Mouse (Mus musculus) neural tube, embryonic 12.5 days (tissue): ENCODE results near the gene Il13ra1. TPM values are rescaled to one million over a fixed set of nuclear protein-coding genes. Genes with fewer than 3 reads are reported as not detected.

Source experiments
- ATAC-seq: fragments of 200-750 bp; cut with Nextera tagmentation; 2 replicates; pipeline ENCODE4 v1.8.0; 2017; ENCODE audit warnings: low read depth, mild to moderate bottlenecking, moderate TSS enrichment, moderate library complexity; ENCODE audit not compliant: low FRiP score
- H3K27ac ChIP-seq: fragments of 300-500 bp; sonication (generic); 2 replicates; pipeline ENCODE4 v1.5.1; 2016
- H3K27me3 ChIP-seq: fragments of 300-500 bp; sonication (generic); replicated peaks from 2 replicates; pipeline ENCODE4 v1.6.1; 2016; ENCODE audit warnings: mild to moderate bottlenecking
- H3K36me3 ChIP-seq: fragments of 300-500 bp; sonication (generic); 2 replicates; pipeline ENCODE4 v1.6.1; 2016; ENCODE audit warnings: mild to moderate bottlenecking
- H3K4me1 ChIP-seq: fragments of 300-500 bp; sonication (generic); 2 replicates; pipeline ENCODE4 v1.6.1; 2016
- H3K4me2 ChIP-seq: fragments of 300-500 bp; sonication (generic); replicated peaks from 2 replicates; pipeline ENCODE4 v1.6.1; 2016; ENCODE audit warnings: mild to moderate bottlenecking
- H3K4me3 ChIP-seq: fragments of 300-500 bp; sonication (generic); 2 replicates; pipeline ENCODE4 v1.5.1; 2016
- H3K9ac ChIP-seq: fragments of 300-500 bp; sonication (generic); 2 replicates; pipeline ENCODE4 v1.6.1; 2016; ENCODE audit warnings: mild to moderate bottlenecking
- H3K9me3 ChIP-seq: fragments of 300-500 bp; sonication (generic); 2 replicates; pipeline ENCODE4 v1.6.1; 2016; ENCODE audit warnings: mild to moderate bottlenecking
- WGBS: fragments of 180-500 bp; shearing (Covaris S2); methylation state at CpG from one replicate; pipeline ENCODE4 v1.1.7; 2016; 5-methylcytosine and 5-hydroxymethylcytosine counted together
- polyA plus RNA-seq: library from polyadenylated mRNA; unstranded; fragments of >200 nt; fragmentation: Nextera tagmentation; extraction: Ambion mirVana; gene quantifications from 2 replicates; pipeline ENCODE4 v1.2.1, GENCODE M21; 2016

Gene Il13ra1
- polyA plus RNA-seq: 3.5 and 4.0 TPM in 2 replicates

DNA sequence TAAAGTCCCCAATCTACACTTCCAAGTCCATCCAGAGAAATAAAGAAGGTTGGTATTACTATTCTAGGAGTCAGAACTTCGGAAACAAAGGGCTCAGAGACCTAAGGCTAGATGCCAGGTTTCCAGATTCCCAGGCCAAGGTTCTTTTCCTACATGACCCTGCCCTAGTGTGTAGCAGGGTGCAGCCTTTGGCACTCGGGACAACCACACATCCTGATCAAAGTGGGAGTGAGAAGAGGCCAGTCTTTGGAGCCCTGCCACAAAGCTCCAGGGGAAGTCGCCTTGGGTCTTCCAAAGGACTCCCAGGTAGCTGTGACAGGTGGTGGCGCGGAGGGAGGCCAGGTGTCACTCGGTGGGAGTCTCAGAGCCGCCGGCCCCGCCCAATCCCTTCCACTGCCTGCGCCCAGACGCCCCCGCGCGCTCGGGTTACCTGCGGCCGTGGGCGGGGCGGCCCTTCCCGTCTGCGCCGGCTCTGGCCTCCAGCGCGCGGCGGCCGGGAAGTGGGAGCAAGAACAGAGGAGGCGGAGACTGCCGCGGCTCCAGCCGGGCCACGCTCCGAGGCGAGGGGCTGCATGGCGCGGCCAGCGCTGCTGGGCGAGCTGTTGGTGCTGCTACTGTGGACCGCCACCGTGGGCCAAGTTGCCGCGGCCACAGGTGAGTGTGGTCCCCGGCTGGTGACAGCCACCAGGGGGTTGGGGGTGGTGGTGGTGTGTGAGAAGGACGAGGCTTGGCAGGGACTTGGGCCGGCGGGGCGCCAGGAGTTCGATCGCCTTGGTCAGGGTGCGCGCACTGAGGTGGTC, at the start of gene Il13ra1:
TSS of gene Il13ra1 (plus strand) at position 489 of the 800 bp plus-strand sequence.
- H3K4me2 ChIP-seq: peak within 1 kb of the TSS; percentile 77
- H3K4me1 ChIP-seq: no peaks in the 10 kb centered on the region
- no peaks in the 10 kb centered on the region for H3K36me3 ChIP-seq
- peak; percentile 75 for ATAC-seq
- WGBS: 19% methylated on average over 51 of the region's 51 CpGs
- H3K4me3 ChIP-seq: peak within 1 kb of the TSS; percentile 42
- no peak within 1 kb of the TSS for H3K27ac ChIP-seq
- no peaks in the 10 kb centered on the region for H3K27me3 ChIP-seq
- no peaks in the 10 kb centered on the region for H3K9me3 ChIP-seq
- H3K9ac ChIP-seq: 0 out of 2 replicates have a peak within 1 kb of the TSS, but pooled peaks have one; percentile 42

- Histone ChIP-seq H3K9ac (no peak overlapping the region), H3K27ac (no peak overlapping the region), H3K4me1 (no peaks in the 10 kb centered on the region), H3K9me3 (no peaks in the 10 kb centered on the region), H3K4me2 (no peak overlapping the region), H3K36me3 (no peaks in the 10 kb centered on the region), H3K4me3 (no peak overlapping the region), H3K27me3 (no peaks in the 10 kb centered on the region)
- ATAC-seq: no peak
- WGBS: 77% methylated on average over 2 of the region's 2 CpGs
Observed at GRCm38 (mm10) chrX:36073997-36074396, 37.9 kb upstream of the Il13ra1 start.

GRCm38 (mm10) chrX:36077164-36077563, 34.7 kb upstream of the Il13ra1 start:
- H3K27me3 ChIP-seq: no peaks in the 10 kb centered on the region
- H3K9me3 ChIP-seq: no peaks in the 10 kb centered on the region
- no peak overlapping the region for H3K4me2 ChIP-seq
- no peaks in the 10 kb centered on the region for H3K36me3 ChIP-seq
- H3K4me1 ChIP-seq: no peaks in the 10 kb centered on the region
- H3K9ac ChIP-seq: no peak overlapping the region
- no peak overlapping the region for H3K27ac ChIP-seq
- H3K4me3 ChIP-seq: no peak overlapping the region
- 78% methylated on average over 4 of the region's 4 CpGs for WGBS
- ATAC-seq: no peak

GRCm38 (mm10) chrX:36082917-36083316, 29.0 kb upstream of the Il13ra1 start:
- Histone ChIP-seq H3K9ac (no peak overlapping the region), H3K4me2 (no peak overlapping the region), H3K9me3 (no peaks in the 10 kb centered on the region), H3K36me3 (no peaks in the 10 kb centered on the region), H3K4me3 (no peak overlapping the region), H3K27me3 (no peaks in the 10 kb centered on the region), H3K27ac (no peak overlapping the region), H3K4me1 (no peaks in the 10 kb centered on the region)
- WGBS: 80% methylated on average over 1 of the region's 1 CpGs
- no peak for ATAC-seq

GRCm38 (mm10) chrX:36088464-36089256, 23.2 kb upstream of the Il13ra1 start:
- Histone ChIP-seq H3K9me3 (no peaks in the 10 kb centered on the region), H3K27me3 (no peaks in the 10 kb centered on the region), H3K36me3 (no peaks in the 10 kb centered on the region), H3K4me1 (no peaks in the 10 kb centered on the region), H3K4me2 (no peak overlapping the region), H3K9ac (no peak overlapping the region), H3K27ac (no peak overlapping the region), H3K4me3 (no peak overlapping the region)
- 83% methylated on average over 6 of the region's 6 CpGs for WGBS
- no peak for ATAC-seq

DNA sequence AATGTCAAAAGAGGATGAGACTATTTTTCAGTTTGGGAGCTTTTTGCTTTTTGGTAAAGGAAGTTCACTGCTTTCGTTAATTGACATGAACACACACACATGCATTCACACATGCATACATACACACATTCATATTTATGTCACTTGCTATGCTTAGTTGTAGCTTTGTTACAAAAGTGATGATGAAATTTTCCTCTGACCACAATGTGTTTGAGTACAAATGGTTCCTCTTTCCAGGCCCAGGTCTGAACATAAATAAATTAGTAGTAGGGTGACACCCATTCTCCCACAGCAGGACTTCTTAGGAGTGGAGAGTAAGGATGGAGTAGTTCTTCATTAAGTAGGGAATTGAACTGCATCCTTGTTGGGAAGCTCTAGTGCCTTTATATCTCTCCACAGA, 11.0 kb upstream of the Il13ra1 start:
- H3K9ac ChIP-seq: no peak overlapping the region
- no peak overlapping the region for H3K27ac ChIP-seq
- ATAC-seq: no peak
- H3K4me3 ChIP-seq: no peak overlapping the region
- H3K4me2 ChIP-seq: no peak overlapping the region
- H3K9me3 ChIP-seq: no peaks in the 10 kb centered on the region
- H3K4me1 ChIP-seq: no peaks in the 10 kb centered on the region
- 92% methylated on average over 1 of the region's 1 CpGs for WGBS
- H3K27me3 ChIP-seq: no peaks in the 10 kb centered on the region
- H3K36me3 ChIP-seq: no peaks in the 10 kb centered on the region

DNA sequence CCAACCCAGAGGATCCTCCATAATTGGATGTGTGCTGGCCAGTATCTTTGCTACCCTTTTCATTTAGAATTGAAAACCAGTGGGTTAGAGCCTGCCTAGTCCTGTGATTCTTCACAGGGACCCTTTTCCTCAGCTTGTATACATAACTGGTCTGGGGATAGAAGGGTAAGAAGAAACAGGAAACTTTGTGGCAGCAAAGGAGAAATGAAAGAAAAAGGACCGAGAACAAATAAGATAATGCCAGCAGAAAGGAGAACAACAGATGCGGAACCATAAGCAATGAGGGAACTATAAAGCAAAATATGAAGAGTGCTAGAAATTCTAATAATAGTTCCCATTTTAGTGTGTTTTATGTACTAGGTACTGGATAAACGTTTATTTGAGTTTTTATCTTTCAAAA, 10.6 kb upstream of the Il13ra1 start:
- H3K27ac ChIP-seq: no peak overlapping the region
- H3K27me3 ChIP-seq: no peaks in the 10 kb centered on the region
- no peak overlapping the region for H3K4me3 ChIP-seq
- no peak overlapping the region for H3K9ac ChIP-seq
- H3K4me1 ChIP-seq: no peaks in the 10 kb centered on the region
- no peaks in the 10 kb centered on the region for H3K9me3 ChIP-seq
- ATAC-seq: no peak
- H3K4me2 ChIP-seq: no peak overlapping the region
- no peaks in the 10 kb centered on the region for H3K36me3 ChIP-seq
- 77% methylated on average over 3 of the region's 3 CpGs for WGBS

- WGBS: 45% methylated on average over 3 of the region's 3 CpGs
- Histone ChIP-seq H3K9ac (no peak overlapping the region), H3K9me3 (no peaks in the 10 kb centered on the region), H3K4me2 (no peak overlapping the region), H3K27ac (no peak overlapping the region), H3K27me3 (no peaks in the 10 kb centered on the region), H3K4me1 (no peaks in the 10 kb centered on the region), H3K36me3 (no peaks in the 10 kb centered on the region), H3K4me3 (no peak overlapping the region)
- no peak for ATAC-seq
Observed at GRCm38 (mm10) chrX:36108601-36109000, 3.3 kb upstream of the Il13ra1 start.

DNA sequence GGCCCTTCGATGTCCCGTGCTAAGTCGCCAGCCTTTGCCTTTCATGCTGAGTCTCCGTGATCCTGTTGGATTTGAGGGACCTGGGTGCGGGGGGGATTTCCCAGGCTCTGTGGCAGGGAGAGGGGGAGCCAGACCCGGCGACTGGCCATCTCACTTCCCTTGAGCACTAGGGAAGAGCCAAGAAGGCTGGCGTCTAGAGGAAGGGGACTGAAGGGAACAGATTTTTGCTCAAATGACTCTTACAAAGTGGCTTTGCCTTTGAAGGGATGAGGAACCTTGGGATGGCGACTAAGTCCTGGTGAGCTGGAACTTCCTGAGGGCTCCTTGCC, 476 bp downstream of the Il13ra1 start:
- Histone ChIP-seq H3K9me3 (no peaks in the 10 kb centered on the region), H3K4me2 (peak overlapping the region; percentile 77), H3K4me1 (no peaks in the 10 kb centered on the region), H3K27ac (no peak overlapping the region), H3K4me3 (peak overlapping the region; percentile 42), H3K27me3 (no peaks in the 10 kb centered on the region), H3K36me3 (no peaks in the 10 kb centered on the region), H3K9ac (0 out of 2 replicates have a peak overlapping the region, but pooled peaks have one; percentile 42)
- no peak for ATAC-seq
- WGBS: 16% methylated on average over 9 of the region's 9 CpGs

GRCm38 (mm10) chrX:36115171-36115570, 3.3 kb downstream of the Il13ra1 start:
- Histone ChIP-seq H3K36me3 (no peaks in the 10 kb centered on the region), H3K9me3 (no peaks in the 10 kb centered on the region), H3K4me1 (no peaks in the 10 kb centered on the region), H3K27ac (no peak overlapping the region), H3K4me2 (no peak overlapping the region), H3K27me3 (no peaks in the 10 kb centered on the region), H3K4me3 (no peak overlapping the region), H3K9ac (no peak overlapping the region)
- WGBS: 82% methylated on average over 4 of the region's 4 CpGs
- ATAC-seq: no peak

DNA sequence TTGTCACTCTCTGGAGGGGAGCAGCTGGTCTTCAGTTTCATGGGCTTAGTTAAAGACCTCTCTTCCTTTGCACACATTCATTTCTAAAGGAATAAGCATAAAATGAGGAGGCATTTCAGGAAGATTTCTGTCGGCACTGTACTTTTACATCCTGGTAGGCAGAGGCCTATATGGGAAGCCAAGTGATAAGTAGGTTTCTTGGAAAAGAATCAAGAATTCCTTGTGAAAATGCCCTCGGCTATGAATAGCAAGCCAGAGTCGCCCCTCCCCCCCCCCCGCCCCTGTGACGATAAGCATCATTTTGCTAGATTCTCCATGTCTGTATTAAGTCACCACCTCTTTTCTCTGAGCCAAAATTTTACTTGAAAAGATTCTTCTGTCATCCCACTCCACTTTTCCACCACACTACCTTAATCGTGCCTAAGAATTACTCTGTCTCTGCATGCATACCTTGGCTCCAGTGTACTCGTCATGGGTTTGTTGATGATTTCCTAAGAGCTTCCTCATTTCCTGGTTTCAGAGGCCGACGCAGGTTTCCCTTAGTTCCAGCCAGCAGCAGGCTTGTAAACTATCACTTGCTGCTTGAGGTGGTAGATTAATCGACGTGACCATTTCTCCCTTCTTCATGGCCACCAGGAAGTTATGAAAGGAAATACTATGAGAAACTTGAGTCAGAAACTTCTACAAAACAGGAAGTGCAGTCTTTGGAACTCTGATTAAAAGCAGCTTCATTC, 17.3 kb downstream of the Il13ra1 start:
- WGBS: 85% methylated on average over 11 of the region's 11 CpGs
- no peaks in the 10 kb centered on the region for H3K36me3 ChIP-seq
- no peak overlapping the region for H3K9ac ChIP-seq
- no peaks in the 10 kb centered on the region for H3K4me1 ChIP-seq
- no peaks in the 10 kb centered on the region for H3K9me3 ChIP-seq
- ATAC-seq: no peak
- H3K4me3 ChIP-seq: no peak overlapping the region
- no peak overlapping the region for H3K27ac ChIP-seq
- no peaks in the 10 kb centered on the region for H3K27me3 ChIP-seq
- H3K4me2 ChIP-seq: no peak overlapping the region

DNA sequence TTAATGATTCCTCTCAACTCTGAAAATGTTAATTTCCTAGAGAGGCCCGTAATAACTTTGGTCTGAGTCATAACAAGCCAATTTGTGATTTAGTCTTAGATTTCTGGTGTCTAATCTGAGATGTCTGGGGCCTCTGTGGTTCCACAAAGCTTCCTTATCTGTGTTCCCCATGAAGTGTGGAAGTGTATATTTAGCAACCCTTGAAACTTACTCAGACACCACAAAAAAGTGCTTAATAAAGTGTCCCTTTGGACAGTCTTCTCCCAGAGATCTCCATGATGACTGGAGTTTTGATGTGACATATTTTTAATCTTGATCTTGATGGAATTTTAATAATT, 17.8 kb downstream of the Il13ra1 start:
- no peak overlapping the region for H3K9ac ChIP-seq
- no peaks in the 10 kb centered on the region for H3K9me3 ChIP-seq
- no peaks in the 10 kb centered on the region for H3K4me1 ChIP-seq
- no peak overlapping the region for H3K4me3 ChIP-seq
- H3K27ac ChIP-seq: no peak overlapping the region
- H3K27me3 ChIP-seq: no peaks in the 10 kb centered on the region
- ATAC-seq: no peak
- no peaks in the 10 kb centered on the region for H3K36me3 ChIP-seq
- no peak overlapping the region for H3K4me2 ChIP-seq
- 77% methylated on average over 1 of the region's 1 CpGs for WGBS
